7 mouse cellular contexts compared by ENCODE assay signal in genomic region chr9:43737331-43737730, GRCm38 (mm10). TPM values are rescaled to one million over a fixed set of nuclear protein-coding genes. Genes with fewer than 3 reads are reported as not detected.
A peak's percentile ranks its signal among the peaks of the same experiment; 100 is the strongest.
DNase-seq lines count a peak whose midpoint lies in the region; ATAC-seq and TF ChIP-seq lines count a peak whose summit lies in the region.

No protein-coding gene starts in this region.

- H3K27ac ChIP-seq in neural tube, embryonic 12.5 days: no peak overlapping the region
- no peak overlapping the region for H3K27ac ChIP-seq in heart, embryonic 11.5 days (ENCODE audit: low read depth, low read length)
- no peak overlapping the region for H3K27ac ChIP-seq in limb, embryonic 14.5 days (replicated peaks; ENCODE audit: low read depth, low read length)
- H3K27ac ChIP-seq in liver, embryonic 12.5 days: no peak overlapping the region

- no peak for TF ChIP-seq POLR2A in limb, embryonic 14.5 days (IDR thresholded peaks at IDR 0.05; ENCODE audit: borderline replicate concordance, extremely low read depth, insufficient read depth, insufficient read length)

- ATAC-seq in neural tube, embryonic 12.5 days (ENCODE audit: low FRiP score, low read depth): no peak
- no peak for ATAC-seq in heart, embryonic 11.5 days (replicated peaks; ENCODE audit: insufficient number of reproducible peaks, low FRiP score, low TSS enrichment)
- no peak for ATAC-seq in limb, embryonic 14.5 days (ENCODE audit: low FRiP score, low read depth)
- ATAC-seq in liver, embryonic 12.5 days: no peak

- H3K9ac ChIP-seq in neural tube, embryonic 12.5 days: no peak overlapping the region
- no peak overlapping the region for H3K9ac ChIP-seq in heart, embryonic 11.5 days (ENCODE audit: low read depth, low read length)
- H3K9ac ChIP-seq in limb, embryonic 14.5 days (ENCODE audit: low read depth, low read length, severe bottlenecking): no peak overlapping the region
- H3K9ac ChIP-seq in liver, embryonic 12.5 days: no peak overlapping the region

- H3K9me3 ChIP-seq in neural tube, embryonic 12.5 days: no peaks in the 10 kb centered on the region
- no peaks in the 10 kb centered on the region for H3K9me3 ChIP-seq in heart, embryonic 11.5 days (replicated peaks; ENCODE audit: control insufficient read depth, low read length)
- no peaks in the 10 kb centered on the region for H3K9me3 ChIP-seq in limb, embryonic 14.5 days (ENCODE audit: control insufficient read depth, low read length)
- H3K9me3 ChIP-seq in liver, embryonic 12.5 days (replicated peaks): no peaks in the 10 kb centered on the region

- H3K36me3 ChIP-seq in neural tube, embryonic 12.5 days: no peaks in the 10 kb centered on the region
- no peaks in the 10 kb centered on the region for H3K36me3 ChIP-seq in heart, embryonic 11.5 days (ENCODE audit: control insufficient read depth, insufficient read depth, low read length)
- no peaks in the 10 kb centered on the region for H3K36me3 ChIP-seq in limb, embryonic 14.5 days (ENCODE audit: control insufficient read depth, insufficient read depth, low read length)
- no peaks in the 10 kb centered on the region for H3K36me3 ChIP-seq in liver, embryonic 12.5 days

- peaks cover 7% of the 10 kb centered on the region; the same call in 1 of the 2 replicates for H3K27me3 ChIP-seq in neural tube, embryonic 12.5 days (replicated peaks)
- peaks cover 17% of the 10 kb centered on the region for H3K27me3 ChIP-seq in heart, embryonic 11.5 days (ENCODE audit: control insufficient read depth, insufficient read depth, low read length)
- H3K27me3 ChIP-seq in limb, embryonic 14.5 days (ENCODE audit: control insufficient read depth, insufficient read depth, low read length): no peaks in the 10 kb centered on the region
- peaks cover 36% of the 10 kb centered on the region for H3K27me3 ChIP-seq in liver, embryonic 12.5 days (replicated peaks)

- peak overlapping the region; percentile 45; the same call in 1 of the 2 replicates for H3K4me2 ChIP-seq in neural tube, embryonic 12.5 days (replicated peaks)
- H3K4me2 ChIP-seq in heart, embryonic 11.5 days: peak overlapping the region; percentile 48; the same call in 1 of the 2 replicates
- peak overlapping the region; percentile 44; the same call in 1 of the 2 replicates for H3K4me2 ChIP-seq in limb, embryonic 14.5 days (replicated peaks; ENCODE audit: low read depth, low read length, severe bottlenecking)
- no peak overlapping the region for H3K4me2 ChIP-seq in liver, embryonic 12.5 days

- H3K4me1 ChIP-seq in neural tube, embryonic 12.5 days: peaks cover 14% of the 10 kb centered on the region
- H3K4me1 ChIP-seq in heart, embryonic 11.5 days (ENCODE audit: control insufficient read depth, insufficient read depth, low read length): peaks cover 7% of the 10 kb centered on the region
- peaks cover 12% of the 10 kb centered on the region for H3K4me1 ChIP-seq in limb, embryonic 14.5 days (ENCODE audit: control insufficient read depth, insufficient read depth, low read length)
- peaks cover 10% of the 10 kb centered on the region; the same call in 1 of the 2 replicates for H3K4me1 ChIP-seq in liver, embryonic 12.5 days

- DNase-seq in neural tube, embryonic 10.5 days (ENCODE audit: extremely low spot score, low spot score): no peak
- DNase-seq in limb, embryonic 14.5 days (ENCODE audit: low spot score): no peak
- DNase-seq in embryo, embryonic 9.5 days (ENCODE audit: extremely low spot score): no peak
- no peak for DNase-seq in cerebellum, postnatal 25 days

- 7% methylated on average over 3 of the region's 3 CpGs for WGBS in neural tube, embryonic 12.5 days
- 23% methylated on average over 3 of the region's 3 CpGs for WGBS in heart, embryonic 11.5 days (ENCODE audit: insufficient replicate concordance)
- 9% methylated on average over 3 of the region's 3 CpGs for WGBS in limb, embryonic 14.5 days
- 38% methylated on average over 3 of the region's 3 CpGs for WGBS in liver, embryonic 12.5 days (ENCODE audit: insufficient replicate concordance)

- H3K4me3 ChIP-seq in neural tube, embryonic 12.5 days: no peak overlapping the region
- no peak overlapping the region for H3K4me3 ChIP-seq in heart, embryonic 11.5 days (ENCODE audit: low read depth, low read length)
- no peak overlapping the region for H3K4me3 ChIP-seq in limb, embryonic 14.5 days (replicated peaks; ENCODE audit: low read length)
- H3K4me3 ChIP-seq in liver, embryonic 12.5 days: no peak overlapping the region

RNA-seq across cellular contexts. Expression of gene Nectin1, which starts 6.5 kb away (rescaled TPM):
- polyA plus RNA-seq in neural tube, embryonic 12.5 days (2016; fragmentation: Nextera tagmentation; extraction: Ambion mirVana): 15.2 and 15.5 TPM in 2 replicates
- polyA plus RNA-seq in heart, embryonic 11.5 days (2014; fragmentation: Nextera tagmentation; extraction: Ambion mirVana): 2.2 and 2.4 TPM in 2 replicates
- 15.2 and 17.9 TPM in 2 replicates for polyA plus RNA-seq in limb, embryonic 14.5 days (2012; rRNA removed)
- 13.4 and 15.4 TPM in 2 replicates for polyA plus RNA-seq in limb, embryonic 14.5 days (2014; fragmentation: Nextera tagmentation; extraction: Ambion mirVana)
- polyA plus RNA-seq in liver, embryonic 12.5 days (2016; fragmentation: Nextera tagmentation; extraction: Ambion mirVana): 1.8 and 1.9 TPM in 2 replicates
